Mouse (Mus musculus): ENCODE results near the gene Fermt1.

DNA sequence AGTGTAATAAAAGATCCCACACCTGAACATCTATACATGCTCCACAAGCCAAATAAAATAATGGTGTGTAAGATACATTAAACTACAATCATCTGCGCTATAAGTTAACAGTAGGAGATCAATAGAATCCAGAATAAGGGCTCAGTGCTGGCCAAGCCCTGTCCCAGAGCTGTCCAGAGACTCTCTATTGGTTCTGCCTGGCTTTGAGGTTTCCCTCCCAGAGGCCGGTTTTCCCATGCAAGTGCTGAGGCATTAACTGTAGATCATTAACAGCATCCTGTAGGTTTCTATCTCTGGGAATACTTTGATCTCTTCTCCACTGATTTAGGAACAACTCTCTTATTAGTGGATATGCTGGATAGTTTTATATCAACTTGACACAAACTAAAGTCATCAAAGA is 16.7 kb downstream of the Fermt1 start:
- TF ChIP-seq E2F4 (IDR thresholded peaks at IDR 0.05; ENCODE audit: insufficient read depth), result no peak
- TF ChIP-seq POLR2A (IDR thresholded peaks at IDR 0.05; ENCODE audit: insufficient read length, low read depth), result no peak

All from myocyte (in vitro differentiated cells).